Mouse (Mus musculus): ENCODE data around the gene Cacng1.

The Cacng1 gene

GRCm38 (mm10) chr11:107707897-107708610 lies 8.3 kb downstream of the Cacng1 start:
- no peak for DNase-seq (ENCODE audit: low spot score in 2 of 2)

GRCm38 (mm10) chr11:107705476-107706074 lies 10.7 kb downstream of the Cacng1 start:
- DNase-seq (ENCODE audit: low spot score in 2 of 2), result no peak

DNA sequence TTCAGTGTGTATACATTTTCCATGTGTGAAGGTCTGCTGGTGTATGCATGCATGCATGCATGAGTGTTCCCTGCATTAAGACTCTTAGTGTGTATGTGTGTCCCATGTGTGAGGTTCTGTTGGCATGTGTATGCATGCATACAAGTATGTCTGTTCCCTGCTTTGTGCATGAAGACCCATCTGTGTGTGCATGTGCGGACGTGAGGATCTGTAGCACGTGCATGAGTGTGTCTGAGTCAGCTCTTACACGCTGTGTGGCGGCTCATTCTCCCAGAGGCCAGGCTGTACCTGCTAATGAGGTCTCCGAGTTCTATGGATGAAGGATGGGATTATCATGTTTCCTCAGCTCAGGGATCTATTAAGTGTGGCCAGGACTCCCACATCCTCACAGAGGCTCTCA lies 11.3 kb downstream of the Cacng1 start:
- no peak for DNase-seq (ENCODE audit: low spot score in 2 of 2)

DNA sequence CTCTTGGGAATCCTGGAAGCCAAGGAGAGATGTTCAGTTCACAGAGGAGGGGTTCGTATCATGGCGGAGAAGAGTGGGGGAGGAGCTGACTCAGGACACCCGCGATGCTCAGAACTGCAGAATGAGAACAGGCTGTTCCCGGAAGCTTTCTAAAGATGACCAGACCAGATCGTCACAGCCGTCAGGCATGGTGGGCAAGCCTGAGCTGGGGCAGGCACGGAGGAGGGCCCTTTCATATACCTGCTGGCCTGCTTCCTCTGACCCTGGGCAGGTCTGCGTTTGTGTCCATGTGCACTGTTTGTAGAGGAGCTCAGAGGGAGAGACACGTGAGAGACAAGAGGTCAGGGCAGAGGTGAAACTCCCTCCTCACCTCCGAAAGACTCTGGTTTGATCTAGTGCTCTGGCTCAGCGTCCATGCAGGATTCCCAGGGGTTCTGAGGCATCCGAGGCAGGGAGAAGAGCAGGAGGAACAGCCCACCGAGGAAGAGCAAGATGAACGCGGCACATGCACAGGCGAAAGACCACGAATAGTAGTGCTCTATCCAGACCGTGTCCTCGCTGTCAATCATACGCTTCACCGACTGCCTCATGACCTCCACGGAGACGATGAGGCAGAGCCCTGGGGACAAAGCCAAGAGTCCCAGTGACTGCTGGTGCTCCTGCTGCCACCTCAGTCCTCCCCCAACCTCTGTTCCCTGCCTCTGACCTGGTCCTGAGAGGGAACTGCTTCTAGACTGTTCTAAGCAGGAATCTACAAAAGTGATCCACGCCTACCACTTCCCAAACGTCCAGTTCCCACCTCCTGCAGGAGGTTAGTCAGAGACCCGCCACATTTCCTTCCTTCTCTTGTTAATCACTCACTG lies 12.8 kb downstream of the Cacng1 start:
- no peak for DNase-seq (ENCODE audit: low spot score in 2 of 2)

- no peak for DNase-seq (ENCODE audit: low spot score in 2 of 2)
Observed at GRCm38 (mm10) chr11:107699967-107700366, 16.4 kb downstream of the Cacng1 start.

- DNase-seq (ENCODE audit: low spot score in 2 of 2), result no peak
Observed at GRCm38 (mm10) chr11:107693338-107693737, 23.0 kb downstream of the Cacng1 start.

DNA sequence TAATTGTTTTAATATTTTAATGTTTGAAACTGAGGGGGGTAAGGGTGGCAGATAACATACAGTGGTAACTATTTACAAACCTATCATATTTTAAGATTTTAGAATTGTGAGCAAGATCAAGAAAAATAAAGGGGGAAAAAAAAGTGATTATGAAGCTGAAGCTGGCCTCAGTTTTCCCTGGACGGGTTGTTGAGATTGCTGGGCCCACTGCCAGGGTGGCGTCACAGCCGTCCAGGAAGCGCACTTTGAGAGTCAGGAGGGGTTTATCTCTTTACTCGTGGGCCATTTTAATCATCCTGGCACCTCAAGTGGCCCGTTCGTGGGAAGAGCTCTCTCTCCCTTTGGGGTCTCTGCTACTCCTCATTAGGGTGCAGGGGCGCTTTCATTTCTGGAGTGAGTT lies 24.8 kb downstream of the Cacng1 start:
- DNase-seq (ENCODE audit: low spot score in 2 of 2), result no peak

GRCm38 (mm10) chr11:107688480-107688879 lies 27.8 kb downstream of the Cacng1 start:
- no peak for DNase-seq (ENCODE audit: low spot score in 2 of 2)

GRCm38 (mm10) chr11:107686290-107686689 lies 30.0 kb downstream of the Cacng1 start:
- no peak for DNase-seq (ENCODE audit: low spot score in 2 of 2)

GRCm38 (mm10) chr11:107683544-107684465 lies 32.5 kb downstream of the Cacng1 start:
- no peak for DNase-seq (ENCODE audit: low spot score in 2 of 2)

DNA sequence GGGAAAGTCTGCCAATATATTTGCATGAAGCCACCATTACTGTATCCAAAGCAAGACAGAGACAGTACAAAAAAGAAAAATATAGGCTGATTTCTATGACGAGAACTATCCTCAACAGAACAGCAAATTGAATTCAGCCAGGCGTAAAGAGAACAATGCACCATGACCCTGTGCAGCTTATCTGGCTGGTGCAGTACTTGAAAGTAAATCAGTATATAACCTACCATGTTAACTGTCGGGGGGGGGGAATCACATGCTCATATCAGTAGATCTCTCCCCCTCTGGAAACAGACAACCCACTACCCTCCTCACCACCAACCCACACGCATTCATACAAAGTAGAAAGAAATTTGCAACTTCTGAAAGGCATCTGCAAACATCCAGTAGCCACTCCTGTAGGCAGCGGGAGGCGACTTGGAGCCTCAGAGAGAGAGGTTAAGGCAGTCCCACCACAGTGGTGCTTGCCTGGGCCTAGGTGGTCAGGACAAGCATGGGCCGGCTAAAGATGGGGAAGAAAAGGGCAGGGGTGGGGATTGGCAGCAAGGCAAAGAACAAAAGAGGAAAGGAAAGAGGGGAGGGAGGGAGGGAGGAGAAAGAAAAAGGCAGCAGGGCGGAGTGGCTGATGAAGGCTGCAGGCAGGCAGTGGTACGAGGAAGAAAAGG lies 33.5 kb downstream of the Cacng1 start:
- no peak for DNase-seq (ENCODE audit: low spot score in 2 of 2)

GRCm38 (mm10) chr11:107676207-107676940 lies 39.9 kb downstream of the Cacng1 start:
- DNase-seq (ENCODE audit: low spot score in 2 of 2), result no peak

GRCm38 (mm10) chr11:107675246-107675645 lies 41.1 kb downstream of the Cacng1 start:
- no peak for DNase-seq (ENCODE audit: low spot score in 2 of 2)

DNA sequence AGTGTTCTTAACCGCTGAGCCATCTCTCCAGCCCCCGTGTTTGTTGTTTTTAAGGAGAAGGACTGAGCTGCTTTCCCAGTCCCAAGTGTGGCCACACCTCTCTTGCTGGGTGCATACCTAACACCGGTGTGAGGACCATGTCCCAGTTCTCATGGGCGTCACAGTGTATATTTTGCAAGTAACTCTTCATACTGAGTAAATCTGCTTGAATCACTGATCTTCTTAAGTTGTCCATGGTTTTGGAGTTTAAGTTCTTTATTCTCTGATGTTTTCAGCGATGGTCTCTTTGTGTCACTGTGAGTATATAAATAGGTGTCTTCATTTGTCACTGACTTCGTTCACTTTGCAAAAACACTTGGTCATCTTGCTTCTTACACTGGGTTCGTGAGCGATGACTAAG lies 41.7 kb downstream of the Cacng1 start:
- DNase-seq (ENCODE audit: low spot score in 2 of 2), result no peak

DNA sequence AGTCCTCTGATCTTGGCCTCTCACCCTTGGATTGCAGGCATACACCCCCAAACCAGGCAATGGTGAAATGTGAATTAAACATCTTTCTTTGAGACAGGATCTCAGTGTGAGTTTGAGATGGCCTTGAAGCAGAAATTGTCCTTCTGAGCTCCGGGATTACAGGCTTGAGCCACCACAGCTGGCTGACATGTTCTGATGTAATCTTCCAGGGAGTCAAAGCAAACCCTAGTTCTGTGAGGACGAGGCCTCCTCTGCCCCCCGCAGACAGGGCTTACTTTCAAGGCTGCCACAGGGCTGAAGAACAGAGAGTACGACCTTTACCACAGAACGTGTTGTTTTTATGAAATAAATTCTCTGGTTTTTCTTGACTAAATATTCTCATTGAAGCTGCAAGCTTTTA lies 42.3 kb downstream of the Cacng1 start:
- DNase-seq (ENCODE audit: low spot score in 2 of 2), result no peak

DNA sequence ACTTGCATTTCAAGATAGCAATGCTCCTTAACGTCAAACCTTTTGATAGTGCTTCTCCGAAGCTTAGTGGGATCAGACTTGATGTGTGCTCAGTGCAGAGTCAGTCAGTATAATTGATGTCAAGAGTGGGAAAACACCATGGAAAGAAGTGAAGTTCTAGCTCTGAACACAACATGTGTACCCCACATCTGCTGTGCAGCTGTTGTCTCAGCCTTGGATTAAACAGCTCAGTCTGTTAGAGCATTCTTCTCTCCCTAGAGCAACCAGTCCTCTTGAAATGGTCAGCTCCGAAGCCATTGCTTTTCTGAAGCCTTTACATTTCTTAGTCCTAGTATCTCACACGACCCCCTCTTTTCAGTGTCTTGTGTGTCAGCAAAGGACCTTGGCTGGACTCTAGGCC lies 47.3 kb downstream of the Cacng1 start:
- no peak for DNase-seq (ENCODE audit: low spot score in 2 of 2)

GRCm38 (mm10) chr11:107668223-107668622 lies 48.1 kb downstream of the Cacng1 start:
- no peak for DNase-seq (ENCODE audit: low spot score in 2 of 2)

- no peak for DNase-seq (ENCODE audit: low spot score in 2 of 2)
Observed at GRCm38 (mm10) chr11:107667542-107667941, 48.8 kb downstream of the Cacng1 start.

GRCm38 (mm10) chr11:107662666-107663065 lies 53.7 kb downstream of the Cacng1 start:
- no peak for DNase-seq (ENCODE audit: low spot score in 2 of 2)

GRCm38 (mm10) chr11:107660452-107660851 lies 55.9 kb downstream of the Cacng1 start:
- no peak for DNase-seq (ENCODE audit: low spot score in 2 of 2)

Measured in spleen, postnatal 14 days (tissue).